Mouse (Mus musculus) liver, embryonic 14 days (tissue): ENCODE measurements around the gene Rims1. TPM values are rescaled to one million over a fixed set of nuclear protein-coding genes. Genes with fewer than 3 reads are reported as not detected.

Experiments used
- polyA plus RNA-seq: library from polyadenylated mRNA; depleted of rRNA; stranded (reverse); fragments of >200 nt; gene quantifications from 2 replicates; pipeline ENCODE4 v1.2.3, GENCODE M21; 2012; rRNA removed

Rims1 gene
- polyA plus RNA-seq = 0.01 and 0.08 TPM in 2 replicates

DNA sequence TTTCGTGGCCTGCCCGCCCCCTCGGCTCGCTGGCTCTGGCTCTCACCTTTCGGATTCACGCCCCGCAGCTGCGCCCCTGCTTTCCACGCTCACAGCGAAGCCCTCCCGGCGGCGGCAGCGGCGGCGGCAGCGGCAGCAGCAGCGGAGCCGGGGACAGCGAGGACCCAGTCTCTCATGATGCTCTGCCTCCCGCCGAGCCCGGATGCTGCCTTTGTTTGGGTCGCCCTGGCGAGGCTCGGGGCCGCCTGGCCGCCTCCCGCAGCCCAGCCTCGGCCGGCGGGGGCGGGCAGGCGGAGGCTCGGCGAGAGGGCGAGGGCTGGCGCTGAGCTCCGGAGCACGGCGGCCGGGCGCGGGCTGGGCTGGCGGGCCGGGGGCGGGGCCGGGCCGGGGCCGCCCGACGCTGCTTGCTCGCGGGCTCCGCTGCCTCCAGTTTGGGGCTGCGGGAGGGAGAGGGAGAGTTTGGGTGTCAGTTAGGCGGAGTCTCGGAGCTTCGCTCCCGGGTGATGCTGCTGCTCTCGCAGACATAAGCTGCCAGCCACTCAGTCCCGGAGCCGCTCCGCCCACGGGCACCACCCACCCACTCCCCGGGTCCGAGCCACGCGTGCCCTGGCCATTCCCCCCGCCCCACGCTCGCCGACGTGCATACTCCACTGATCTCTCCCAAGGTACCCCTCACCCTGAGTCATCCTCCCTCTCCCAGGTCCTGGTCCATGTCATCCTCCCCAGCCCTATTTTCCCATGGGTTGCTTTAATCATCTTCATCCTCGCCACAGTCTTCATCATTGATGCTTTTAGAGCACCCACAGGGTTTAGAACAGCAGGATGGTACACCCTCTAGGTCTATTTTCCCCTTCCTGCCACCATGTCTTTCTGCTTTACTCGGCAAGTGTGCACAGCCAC, at the start of gene Rims1:
Gene Rims1 (minus strand): TSS at position 269 of the 900 bp plus-strand sequence.

